Mouse (Mus musculus) heart, postnatal 0 days (tissue): Measurements from ENCODE around the gene Nutf2.

ENCODE experiments used
- CTCF ChIP-seq: IDR thresholded peaks from 2 replicates; pipeline ENCODE4 v1.5.1; 2016; ENCODE audit warnings: antibody characterized with exemption, control low read depth, low read depth
- EP300 ChIP-seq: IDR thresholded peaks from 2 replicates; pipeline ENCODE4 v1.6.1; 2016; ENCODE audit warnings: antibody characterized with exemption, low read depth

GRCm38 (mm10) chr8:105852146-105852729, 8.1 kb upstream of the Nutf2 start:
- TF ChIP-seq CTCF (no peak), EP300 (no peak)
